Mouse (Mus musculus) ES-Bruce4 (cell line): ENCODE data around the gene Hist1h3a. TPM values are rescaled to one million over a fixed set of nuclear protein-coding genes. Genes with fewer than 3 reads are reported as not detected.
"Not testable (repeated sequence)": the region's sequence is repeated elsewhere in the genome, so short reads cannot be mapped to it uniquely, and the experiment has no call there.

ENCODE experiments used
- H3K27ac ChIP-seq: 2 replicates; pipeline ENCODE4 v1.5.1; 2012; ENCODE audit warnings: low read length, inconsistent platforms; ENCODE audit not compliant: insufficient read depth
- H3K27me3 ChIP-seq: 2 replicates; pipeline ENCODE4 v1.6.1; 2012; ENCODE audit warnings: mild to moderate bottlenecking, low read length, inconsistent platforms; ENCODE audit not compliant: control insufficient read depth, poor library complexity, insufficient read depth, severe bottlenecking
- H3K36me3 ChIP-seq: 2 replicates; pipeline ENCODE4 v1.6.1; 2012; ENCODE audit warnings: inconsistent platforms, mild to moderate bottlenecking, low read length, moderate library complexity; ENCODE audit not compliant: control insufficient read depth, poor library complexity, insufficient read depth, severe bottlenecking
- H3K4me1 ChIP-seq: one replicate; pipeline ENCODE4 v1.8.1; 2011; ENCODE audit warnings: low read length; ENCODE audit not compliant: control insufficient read depth, insufficient read depth
- H3K4me3 ChIP-seq: 2 replicates; pipeline ENCODE4 v1.5.1; 2011; ENCODE audit warnings: low read depth, mild to moderate bottlenecking, low read length
- H3K9ac ChIP-seq: 2 replicates; pipeline ENCODE4 v1.6.1; 2012; ENCODE audit warnings: low read depth, mild to moderate bottlenecking, inconsistent platforms; ENCODE audit not compliant: poor library complexity, severe bottlenecking
- H3K9me3 ChIP-seq: replicated peaks from 2 replicates; pipeline ENCODE4 v1.6.1; 2012; ENCODE audit warnings: mild to moderate bottlenecking, low read length, inconsistent platforms; ENCODE audit not compliant: control insufficient read depth, poor library complexity, insufficient read depth, severe bottlenecking
- CTCF ChIP-seq: IDR thresholded peaks from one replicate; pipeline ENCODE4 v1.8.1; 2011; ENCODE audit warnings: low read depth, low read length
- EP300 ChIP-seq: IDR thresholded peaks from 2 replicates; pipeline ENCODE4 v1.6.1; 2011; ENCODE audit warnings: low read depth, low read length; ENCODE audit not compliant: insufficient read depth
- POLR2A ChIP-seq: IDR thresholded peaks from one replicate; pipeline ENCODE4 v1.8.1; 2011; ENCODE audit warnings: low read length; ENCODE audit not compliant: insufficient read depth
- polyA plus RNA-seq: library from polyadenylated mRNA; stranded (reverse); fragments of >200 nt; gene quantifications from 2 replicates; pipeline ENCODE4 v1.2.4, GENCODE M21; 2011; ENCODE audit warnings: low read depth; ENCODE audit not compliant: missing spikeins, insufficient read depth, insufficient read length

Gene Hist1h3a
- polyA plus RNA-seq, 1 experiment: 5.4 TPM

GRCm38 (mm10) chr13:23730479-23730878 is 31.7 kb downstream of the Hist1h3a start:
- Histone ChIP-seq H3K9me3 (no peaks in the 10 kb centered on the region), H3K4me1 (no peaks in the 10 kb centered on the region), H3K27me3 (no peaks in the 10 kb centered on the region), H3K36me3 (no peaks in the 10 kb centered on the region), H3K4me3 (no peak overlapping the region), H3K27ac (no peak overlapping the region), H3K9ac (no peak overlapping the region)
- no peak for TF ChIP-seq POLR2A
- TF ChIP-seq CTCF: no peak
- no peak for TF ChIP-seq EP300

- H3K4me3 ChIP-seq: no peak overlapping the region
- no peaks in the 10 kb centered on the region for H3K4me1 ChIP-seq
- no peaks in the 10 kb centered on the region for H3K27me3 ChIP-seq
- H3K27ac ChIP-seq: no peak overlapping the region
- TF ChIP-seq POLR2A (no peak), EP300 (no peak), CTCF (no peak)
- H3K9ac ChIP-seq: no peak overlapping the region
- H3K36me3 ChIP-seq: no peaks in the 10 kb centered on the region
- no peaks in the 10 kb centered on the region for H3K9me3 ChIP-seq
Observed at GRCm38 (mm10) chr13:23729706-23730105, 32.5 kb downstream of the Hist1h3a start.

GRCm38 (mm10) chr13:23729192-23729525 is 33.0 kb downstream of the Hist1h3a start:
- Histone ChIP-seq H3K4me3 (no peak overlapping the region), H3K36me3 (no peaks in the 10 kb centered on the region), H3K27me3 (no peaks in the 10 kb centered on the region), H3K9ac (no peak overlapping the region), H3K4me1 (no peaks in the 10 kb centered on the region), H3K9me3 (no peaks in the 10 kb centered on the region), H3K27ac (no peak overlapping the region)
- TF ChIP-seq POLR2A: no peak
- TF ChIP-seq EP300: no peak
- TF ChIP-seq CTCF: no peak

- H3K27ac ChIP-seq: no peak overlapping the region
- H3K4me1 ChIP-seq: no peaks in the 10 kb centered on the region
- no peaks in the 10 kb centered on the region for H3K36me3 ChIP-seq
- no peak overlapping the region for H3K9ac ChIP-seq
- H3K9me3 ChIP-seq: no peaks in the 10 kb centered on the region
- no peak overlapping the region for H3K4me3 ChIP-seq
- no peaks in the 10 kb centered on the region for H3K27me3 ChIP-seq
- no peak for TF ChIP-seq EP300
- no peak for TF ChIP-seq CTCF
- no peak for TF ChIP-seq POLR2A
Observed at GRCm38 (mm10) chr13:23728472-23729191, 33.6 kb downstream of the Hist1h3a start.

- Histone ChIP-seq H3K27me3 (no peaks in the 10 kb centered on the region), H3K9ac (no peak overlapping the region), H3K4me3 (no peak overlapping the region), H3K9me3 (no peaks in the 10 kb centered on the region), H3K36me3 (no peaks in the 10 kb centered on the region), H3K27ac (no peak overlapping the region), H3K4me1 (no peaks in the 10 kb centered on the region)
- TF ChIP-seq POLR2A (no peak), CTCF (no peak), EP300 (no peak)
Observed at GRCm38 (mm10) chr13:23725213-23725612, 37.0 kb downstream of the Hist1h3a start.

GRCm38 (mm10) chr13:23724239-23724638 is 37.9 kb downstream of the Hist1h3a start:
- no peaks in the 10 kb centered on the region for H3K36me3 ChIP-seq
- no peaks in the 10 kb centered on the region for H3K9me3 ChIP-seq
- no peak overlapping the region for H3K9ac ChIP-seq
- H3K27me3 ChIP-seq: no peaks in the 10 kb centered on the region
- no peaks in the 10 kb centered on the region for H3K4me1 ChIP-seq
- TF ChIP-seq CTCF (no peak), EP300 (no peak), POLR2A (no peak)
- H3K27ac ChIP-seq: no peak overlapping the region
- no peak overlapping the region for H3K4me3 ChIP-seq

- H3K27ac ChIP-seq, H3K27me3 ChIP-seq, H3K9ac ChIP-seq, H3K36me3 ChIP-seq, H3K4me3 ChIP-seq, H3K4me1 ChIP-seq, H3K9me3 ChIP-seq: not testable (repeated sequence)
Observed at GRCm38 (mm10) chr13:23717593-23718245, 44.5 kb downstream of the Hist1h3a start.
